Mouse (Mus musculus) myocyte (in vitro differentiated cells): Measurements from ENCODE around the gene Fbxw4. TPM values are rescaled to one million over a fixed set of nuclear protein-coding genes. Genes with fewer than 3 reads are reported as not detected.
A peak's percentile ranks its signal among the peaks of the same experiment; 100 is the strongest.

Experiments used
- H3K27me3 ChIP-seq: one replicate; pipeline ENCODE4 v1.6.1; 2011; ENCODE audit not compliant: control insufficient read depth, insufficient read depth, insufficient read length
- H3K36me3 ChIP-seq: one replicate; pipeline ENCODE4 v1.6.1; 2011; ENCODE audit not compliant: control insufficient read depth, insufficient read depth
- H3K4me2 ChIP-seq: one replicate; pipeline ENCODE4 v1.6.1; 2011; ENCODE audit warnings: low read depth, control low read depth
- H3K4me3 ChIP-seq: one replicate; pipeline ENCODE4 v1.5.1; 2011; ENCODE audit warnings: mild to moderate bottlenecking, control low read depth, moderate library complexity
- H3K79me2 ChIP-seq: one replicate; pipeline ENCODE4 v1.6.1; 2011; ENCODE audit not compliant: control insufficient read depth, insufficient read depth
- H3ac ChIP-seq: one replicate; pipeline ENCODE4 v1.6.1; 2011; ENCODE audit not compliant: control insufficient read depth, insufficient read length
- CEBPB ChIP-seq: IDR thresholded peaks from 2 replicates; pipeline ENCODE4 v1.6.1; 2011; ENCODE audit warnings: mild to moderate bottlenecking, moderate library complexity; ENCODE audit not compliant: poor library complexity, insufficient read depth, severe bottlenecking
- E2F4 ChIP-seq: IDR thresholded peaks from one replicate; pipeline ENCODE4 v1.6.1; 2011; ENCODE audit warnings: mild to moderate bottlenecking, control low read depth, moderate library complexity; ENCODE audit not compliant: insufficient read depth
- MAX ChIP-seq: IDR thresholded peaks from one replicate; pipeline ENCODE4 v1.6.1; 2011; ENCODE audit warnings: low read depth, mild to moderate bottlenecking, control low read depth
- MYOD1 ChIP-seq, 3 experiments: IDR thresholded peaks; one replicate each; pipeline ENCODE4 v1.6.1; 2011; ENCODE audit warnings: control low read depth in 2 of 3, low read depth in 2 of 3, mild to moderate bottlenecking in 2 of 3, moderate library complexity in 1 of 3; ENCODE audit not compliant: insufficient read length in 2 of 3, control insufficient read depth in 1 of 3
- MYOG ChIP-seq, 3 experiments: IDR thresholded peaks; one replicate each; pipeline ENCODE4 v1.6.1; 2011; ENCODE audit warnings: control low read depth in 2 of 3, low read depth in 2 of 3, mild to moderate bottlenecking in 2 of 3; ENCODE audit not compliant: insufficient read length in 2 of 3, control insufficient read depth in 1 of 3, insufficient read depth in 1 of 3
- POLR2A ChIP-seq: IDR thresholded peaks from one replicate; pipeline ENCODE4 v1.6.1; 2011; ENCODE audit warnings: low read depth, mild to moderate bottlenecking, control low read depth, moderate library complexity; ENCODE audit not compliant: insufficient read length
- POLR2AphosphoS2 ChIP-seq: IDR thresholded peaks from one replicate; pipeline ENCODE4 v1.6.1; 2011; ENCODE audit warnings: low read depth, control low read depth; ENCODE audit not compliant: insufficient read length
- REST ChIP-seq: IDR thresholded peaks from one replicate; pipeline ENCODE4 v1.6.1; 2011; ENCODE audit warnings: mild to moderate bottlenecking, control low read depth, moderate library complexity; ENCODE audit not compliant: insufficient read depth, insufficient read length
- SRF ChIP-seq: IDR thresholded peaks from one replicate; pipeline ENCODE4 v1.6.1; 2011; ENCODE audit warnings: low read depth; ENCODE audit not compliant: control insufficient read depth, insufficient read length
- TCF12 ChIP-seq: IDR thresholded peaks from one replicate; pipeline ENCODE4 v1.6.1; 2011; ENCODE audit warnings: mild to moderate bottlenecking, control low read depth; ENCODE audit not compliant: poor library complexity, insufficient read depth, severe bottlenecking
- TCF3 ChIP-seq: IDR thresholded peaks from one replicate; pipeline ENCODE4 v1.6.1; 2011; ENCODE audit warnings: low read depth, control low read depth; ENCODE audit not compliant: insufficient read length
- USF1 ChIP-seq: IDR thresholded peaks from one replicate; pipeline ENCODE4 v1.6.1; 2011; ENCODE audit warnings: low read depth, mild to moderate bottlenecking, control low read depth, moderate library complexity
- polyA plus RNA-seq: library from polyadenylated mRNA; unstranded; fragments of >200 nt; fragmentation: generic; extraction: Trizol; gene quantifications from one replicate; pipeline ENCODE4 v1.2.1, GENCODE M21; 2012; ENCODE audit warnings: missing spikeins

Fbxw4 gene
- polyA plus RNA-seq, 1 experiment: 37.0 TPM

GRCm38 (mm10) chr19:45656810-45657595 is 3.1 kb downstream of the Fbxw4 start:
- no peaks in the 10 kb centered on the region for H3K27me3 ChIP-seq
- H3K4me2 ChIP-seq: peak overlapping the region; percentile 55
- peaks cover 50% of the 10 kb centered on the region for H3K79me2 ChIP-seq
- H3K4me3 ChIP-seq: no peak overlapping the region
- TF ChIP-seq CEBPB: no peak
- peak in 2 of 3 experiments; percentile 53 to 68 for TF ChIP-seq MYOD1 (IDR thresholded peaks at IDR 0.05; ENCODE audit: control insufficient read depth in 1 of 3, insufficient read length in 2 of 3, low read depth in 2 of 3)
- TF ChIP-seq TCF12: peak; percentile 45
- peak in 2 of 3 experiments; percentile 30 to 71 for TF ChIP-seq MYOG (IDR thresholded peaks at IDR 0.05; ENCODE audit: control insufficient read depth in 1 of 3, insufficient read depth in 1 of 3, insufficient read length in 2 of 3, low read depth in 2 of 3)
- TF ChIP-seq USF1: no peak
- no peak for TF ChIP-seq REST
- TF ChIP-seq MAX: no peak
- TF ChIP-seq E2F4: no peak
- TF ChIP-seq POLR2AphosphoS2: no peak
- TF ChIP-seq POLR2A: no peak
- TF ChIP-seq SRF: no peak
- TF ChIP-seq TCF3: no peak
- H3ac ChIP-seq: no peak overlapping the region
- no peaks in the 10 kb centered on the region for H3K36me3 ChIP-seq

GRCm38 (mm10) chr19:45655870-45656269 is 4.2 kb downstream of the Fbxw4 start:
- Histone ChIP-seq H3K27me3 (no peaks in the 10 kb centered on the region), H3K79me2 (peaks cover 46% of the 10 kb centered on the region), H3K4me2 (no peak overlapping the region), H3K36me3 (no peaks in the 10 kb centered on the region), H3ac (no peak overlapping the region), H3K4me3 (no peak overlapping the region)
- TF ChIP-seq SRF (no peak), REST (no peak), MYOD1 (IDR thresholded peaks at IDR 0.05; ENCODE audit: control insufficient read depth in 1 of 3, insufficient read length in 2 of 3, low read depth in 2 of 3) (no peak), CEBPB (no peak), POLR2A (no peak), TCF12 (no peak), MYOG (IDR thresholded peaks at IDR 0.05; ENCODE audit: control insufficient read depth in 1 of 3, insufficient read depth in 1 of 3, insufficient read length in 2 of 3, low read depth in 2 of 3) (no peak), MAX (no peak), TCF3 (no peak), POLR2AphosphoS2 (no peak), USF1 (no peak), E2F4 (no peak)

- no peak overlapping the region for H3ac ChIP-seq
- TF ChIP-seq MYOD1 (IDR thresholded peaks at IDR 0.05; ENCODE audit: control insufficient read depth in 1 of 3, insufficient read length in 2 of 3, low read depth in 2 of 3) (no peak), MYOG (IDR thresholded peaks at IDR 0.05; ENCODE audit: control insufficient read depth in 1 of 3, insufficient read depth in 1 of 3, insufficient read length in 2 of 3, low read depth in 2 of 3) (no peak), TCF3 (no peak), TCF12 (no peak), CEBPB (no peak), USF1 (no peak), REST (no peak), POLR2AphosphoS2 (no peak), MAX (no peak), SRF (no peak), E2F4 (no peak), POLR2A (no peak)
- no peak overlapping the region for H3K4me2 ChIP-seq
- H3K4me3 ChIP-seq: no peak overlapping the region
- no peaks in the 10 kb centered on the region for H3K36me3 ChIP-seq
- peaks cover 39% of the 10 kb centered on the region for H3K79me2 ChIP-seq
- H3K27me3 ChIP-seq: no peaks in the 10 kb centered on the region
Measured at GRCm38 (mm10) chr19:45653986-45654385, 6.1 kb downstream of the Fbxw4 start.

- Histone ChIP-seq H3K27me3 (no peaks in the 10 kb centered on the region), H3K36me3 (no peaks in the 10 kb centered on the region), H3K4me2 (peak overlapping the region; percentile 92), H3K79me2 (peaks cover 29% of the 10 kb centered on the region), H3K4me3 (no peak overlapping the region), H3ac (no peak overlapping the region)
- TF ChIP-seq CEBPB (no peak), TCF12 (peak; percentile 51), MYOD1 (IDR thresholded peaks at IDR 0.05; ENCODE audit: control insufficient read depth in 1 of 3, insufficient read length in 2 of 3, low read depth in 2 of 3) (peak; percentile 72 to 86 (median 81)), MYOG (IDR thresholded peaks at IDR 0.05; ENCODE audit: control insufficient read depth in 1 of 3, insufficient read depth in 1 of 3, insufficient read length in 2 of 3, low read depth in 2 of 3) (peak in 2 of 3 experiments; percentile 36 to 91)
Measured at GRCm38 (mm10) chr19:45652286-45652988, 7.7 kb downstream of the Fbxw4 start.
